Comparison of ENCODE assay signal across 31 mouse cellular contexts in genomic region chr13:45219671-45220070, GRCm38 (mm10).
"Had no signal": no experiment of that assay in that cellular context is flagged by ENCODE, and none has a peak within 500 bp of the region (broad histone marks: within the 10 kb centered on the region; RNA-seq: fewer than 3 reads in every experiment).

No protein-coding gene starts in this region.

- H3K27me3 ChIP-seq: limb, embryonic 12.5 days; limb, embryonic 13.5 days; limb, embryonic 15.5 days; lung, embryonic 15.5 days; midbrain, embryonic 12.5 days; midbrain, embryonic 13.5 days; midbrain, embryonic 15.5 days; neural tube, embryonic 12.5 days had no signal

- H3K36me3 ChIP-seq: limb, embryonic 10.5 days; limb, embryonic 12.5 days; limb, embryonic 13.5 days; limb, embryonic 15.5 days; liver, embryonic 12.5 days; liver, embryonic 13.5 days; liver, embryonic 15.5 days; lung, embryonic 15.5 days; midbrain, embryonic 10.5 days; midbrain, embryonic 12.5 days; midbrain, embryonic 13.5 days; midbrain, embryonic 15.5 days; neural tube, embryonic 12.5 days had no signal

- H3K9me3 ChIP-seq: limb, embryonic 10.5 days; limb, embryonic 12.5 days; limb, embryonic 13.5 days; limb, embryonic 15.5 days; liver, embryonic 12.5 days; liver, embryonic 13.5 days; liver, embryonic 15.5 days; lung, embryonic 15.5 days; midbrain, embryonic 10.5 days; midbrain, embryonic 12.5 days; midbrain, embryonic 13.5 days; midbrain, embryonic 15.5 days; neural tube, embryonic 12.5 days had no signal

- ATAC-seq: liver, embryonic 12.5 days; liver, postnatal 0 days; lung, postnatal 0 days; midbrain, embryonic 13.5 days; midbrain, embryonic 15.5 days; midbrain, embryonic 16.5 days had no signal

- H3K9ac ChIP-seq: limb, embryonic 12.5 days; limb, embryonic 13.5 days; limb, embryonic 15.5 days; liver, embryonic 12.5 days; liver, embryonic 13.5 days; liver, embryonic 14.5 days; liver, embryonic 15.5 days; liver, postnatal 0 days; lung, embryonic 14.5 days; lung, embryonic 15.5 days; midbrain, embryonic 12.5 days; midbrain, embryonic 13.5 days; midbrain, embryonic 15.5 days; neural tube, embryonic 12.5 days had no signal

- H3K27ac ChIP-seq: left cerebral cortex, adult 2 months; limb, embryonic 10.5 days; limb, embryonic 12.5 days; limb, embryonic 13.5 days; limb, embryonic 15.5 days; liver, embryonic 12.5 days; liver, embryonic 13.5 days; liver, embryonic 14.5 days; liver, embryonic 15.5 days; lung, embryonic 15.5 days; macrophage; midbrain, embryonic 10.5 days; midbrain, embryonic 12.5 days; midbrain, embryonic 13.5 days; midbrain, embryonic 15.5 days; neural tube, embryonic 12.5 days had no signal

- H3K4me1 ChIP-seq: limb, embryonic 12.5 days; limb, embryonic 13.5 days; limb, embryonic 15.5 days; liver, embryonic 12.5 days; liver, embryonic 13.5 days; liver, embryonic 15.5 days; lung, embryonic 15.5 days; megakaryocyte, embryonic 14.5 days; midbrain, embryonic 10.5 days; midbrain, embryonic 12.5 days; midbrain, embryonic 13.5 days; midbrain, embryonic 15.5 days; neural tube, embryonic 12.5 days had no signal

- H3K4me3 ChIP-seq: left cerebral cortex, adult 2 months; limb, embryonic 10.5 days; limb, embryonic 12.5 days; limb, embryonic 13.5 days; limb, embryonic 15.5 days; liver, embryonic 12.5 days; liver, embryonic 13.5 days; liver, embryonic 15.5 days; lung, embryonic 15.5 days; megakaryocyte, embryonic 14.5 days; midbrain, embryonic 10.5 days; midbrain, embryonic 12.5 days; midbrain, embryonic 13.5 days; midbrain, embryonic 15.5 days; myocyte; neural tube, embryonic 12.5 days had no signal

- DNase-seq: left cerebral cortex, postnatal 4 days; liver; liver, embryonic 13.5 days; liver, postnatal 0 days; lung, adult 18-20 months; lung, adult 2 months; lung, embryonic 14.5 days; lung, postnatal 10 days; lung, postnatal 14 days; lung, postnatal 36 days; lung, postnatal 4 days had no signal

- H3K4me2 ChIP-seq: limb, embryonic 12.5 days; limb, embryonic 13.5 days; limb, embryonic 15.5 days; liver, embryonic 11.5 days; liver, embryonic 12.5 days; liver, embryonic 13.5 days; liver, embryonic 15.5 days; lung, embryonic 14.5 days; lung, embryonic 15.5 days; midbrain, embryonic 12.5 days; midbrain, embryonic 13.5 days; midbrain, embryonic 15.5 days; neural tube, embryonic 12.5 days had no signal
